Mouse (Mus musculus) MEL-GATA-1-ER (cell line): ENCODE measurements around the gene Smad9.

Experiments used
- DNase-seq: peaks from one replicate; pipeline ENCODE4 v3.0.0-alpha.2; 2012; ENCODE audit warnings: low read depth; ENCODE audit errors: extremely low read depth

Gene Smad9

GRCm38 (mm10) chr3:54807666-54808217, 52.4 kb downstream of the Smad9 start, which contains the start of gene Rfxap:
Gene Rfxap (minus strand): TSS chr3:54807791.
- DNase-seq: peak; percentile 74

GRCm38 (mm10) chr3:54809111-54809510, 53.7 kb downstream of the Smad9 start:
- peak; percentile 79 for DNase-seq

- DNase-seq: no peak
These were observed 56.2 kb downstream of the Smad9 start for GRCm38 (mm10) chr3:54811616-54812015.

- no peak for DNase-seq
These were observed 58.1 kb downstream of the Smad9 start for GRCm38 (mm10) chr3:54813418-54813988.

GRCm38 (mm10) chr3:54814622-54815021, 59.2 kb downstream of the Smad9 start:
- DNase-seq: no peak

GRCm38 (mm10) chr3:54815292-54815691, 59.9 kb downstream of the Smad9 start:
- no peak for DNase-seq

- DNase-seq: no peak
These were observed 67.1 kb downstream of the Smad9 start for GRCm38 (mm10) chr3:54822526-54822925.

GRCm38 (mm10) chr3:54832491-54832890, 77.1 kb downstream of the Smad9 start:
- no peak for DNase-seq

GRCm38 (mm10) chr3:54835421-54835820, 80.0 kb downstream of the Smad9 start:
- no peak for DNase-seq
